32 mouse cellular contexts compared by ENCODE assay signal in genomic region chr3:122545346-122545745, GRCm38 (mm10).
"Had no signal": no experiment of that assay in that cellular context is flagged by ENCODE, and none has a peak within 500 bp of the region (broad histone marks: within the 10 kb centered on the region; RNA-seq: fewer than 3 reads in every experiment).

No protein-coding gene starts in this region.

- H3K27ac ChIP-seq: limb, embryonic 10.5 days; limb, embryonic 12.5 days; limb, embryonic 13.5 days; limb, embryonic 15.5 days; liver, embryonic 12.5 days; liver, embryonic 13.5 days; liver, embryonic 14.5 days; liver, embryonic 15.5 days; lung, embryonic 15.5 days; macrophage; midbrain, embryonic 10.5 days; midbrain, embryonic 12.5 days; midbrain, embryonic 13.5 days; midbrain, embryonic 15.5 days; neural tube, embryonic 12.5 days; neural tube, embryonic 13.5 days had no signal

- H3K4me2 ChIP-seq: limb, embryonic 12.5 days; limb, embryonic 13.5 days; limb, embryonic 15.5 days; liver, embryonic 12.5 days; liver, embryonic 13.5 days; liver, embryonic 15.5 days; lung, embryonic 14.5 days; lung, embryonic 15.5 days; midbrain, embryonic 11.5 days; midbrain, embryonic 12.5 days; midbrain, embryonic 13.5 days; midbrain, embryonic 15.5 days; neural tube, embryonic 12.5 days; neural tube, embryonic 13.5 days had no signal

- H3K27me3 ChIP-seq: limb, embryonic 12.5 days; limb, embryonic 13.5 days; limb, embryonic 15.5 days; liver, embryonic 12.5 days; liver, embryonic 13.5 days; liver, embryonic 15.5 days; lung, embryonic 15.5 days; megakaryocyte, embryonic 14.5 days; midbrain, embryonic 12.5 days; midbrain, embryonic 13.5 days; midbrain, embryonic 15.5 days; neural tube, embryonic 12.5 days; neural tube, embryonic 13.5 days had no signal

- H3K9ac ChIP-seq: limb, embryonic 12.5 days; limb, embryonic 13.5 days; limb, embryonic 15.5 days; liver, embryonic 12.5 days; liver, embryonic 13.5 days; liver, embryonic 14.5 days; liver, embryonic 15.5 days; liver, postnatal 0 days; lung, embryonic 14.5 days; lung, embryonic 15.5 days; midbrain, embryonic 12.5 days; midbrain, embryonic 13.5 days; midbrain, embryonic 15.5 days; neural tube, embryonic 12.5 days; neural tube, embryonic 13.5 days had no signal

- DNase-seq: left cerebral cortex, postnatal 4 days; liver; liver, embryonic 13.5 days; liver, postnatal 0 days; lung, adult 18-20 months; lung, adult 2 months; lung, embryonic 14.5 days; lung, postnatal 10 days; lung, postnatal 14 days; lung, postnatal 36 days; lung, postnatal 4 days; midbrain, embryonic 14.5 days had no signal

- ATAC-seq: liver, embryonic 12.5 days; liver, postnatal 0 days; lung, postnatal 0 days; midbrain, embryonic 13.5 days; midbrain, embryonic 15.5 days; midbrain, embryonic 16.5 days had no signal

- H3K36me3 ChIP-seq: liver, embryonic 15.5 days had no signal

- H3K4me1 ChIP-seq: limb, embryonic 10.5 days; limb, embryonic 12.5 days; limb, embryonic 13.5 days; limb, embryonic 15.5 days; lung, embryonic 15.5 days; midbrain, embryonic 10.5 days; midbrain, embryonic 12.5 days; midbrain, embryonic 13.5 days; midbrain, embryonic 15.5 days; neural tube, embryonic 12.5 days; neural tube, embryonic 13.5 days had no signal

- H3K4me3 ChIP-seq: limb, embryonic 10.5 days; limb, embryonic 12.5 days; limb, embryonic 13.5 days; limb, embryonic 15.5 days; liver, embryonic 12.5 days; liver, embryonic 13.5 days; liver, embryonic 15.5 days; lung, embryonic 15.5 days; megakaryocyte, embryonic 14.5 days; midbrain, embryonic 10.5 days; midbrain, embryonic 12.5 days; midbrain, embryonic 13.5 days; midbrain, embryonic 15.5 days; myocyte; neural tube, embryonic 12.5 days; neural tube, embryonic 13.5 days had no signal

- H3K9me3 ChIP-seq: limb, embryonic 10.5 days; limb, embryonic 12.5 days; limb, embryonic 13.5 days; limb, embryonic 15.5 days; liver, embryonic 12.5 days; liver, embryonic 13.5 days; liver, embryonic 15.5 days; lung, embryonic 15.5 days; megakaryocyte, embryonic 14.5 days; midbrain, embryonic 10.5 days; midbrain, embryonic 12.5 days; midbrain, embryonic 13.5 days; midbrain, embryonic 15.5 days; neural tube, embryonic 12.5 days; neural tube, embryonic 13.5 days had no signal
